ENCODE assay signal across 17 mouse cellular contexts in the genomic region with DNA sequence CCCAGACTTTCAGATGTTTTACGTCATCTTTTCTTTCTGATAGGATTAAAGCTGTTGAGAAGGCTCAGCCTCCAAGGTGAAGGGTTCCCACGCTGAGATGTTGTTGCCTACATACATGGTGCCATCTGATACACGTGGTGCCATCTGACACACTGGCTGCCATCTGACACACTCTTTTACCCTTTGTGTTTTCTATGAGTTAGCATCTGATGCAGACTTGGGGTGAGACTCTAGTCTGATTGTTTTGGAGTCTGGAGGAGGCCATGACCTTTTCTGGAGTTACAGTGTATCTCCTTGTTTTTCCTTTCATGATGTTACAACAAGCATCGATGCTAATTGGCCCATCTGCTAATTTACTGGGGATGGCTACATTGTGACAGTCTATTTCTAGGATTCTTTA. TPM values are rescaled to one million over a fixed set of nuclear protein-coding genes. Genes with fewer than 3 reads are reported as not detected.
DNase-seq lines count a peak whose midpoint lies in the region.
"Had no signal": no experiment of that assay in that cellular context is flagged by ENCODE, and none has a peak within 500 bp of the region (broad histone marks: within the 10 kb centered on the region; RNA-seq: fewer than 3 reads in every experiment).

No protein-coding gene starts in this region.

- DNase-seq in heart, adult 11 months = peak; percentile 51
- no peak for DNase-seq in heart, adult 8-10 months (ENCODE audit: low spot score)
- peak; percentile 21 to 24 for DNase-seq in layer of hippocampus, postnatal 14 days (ENCODE audit: low spot score in 2 of 2)
- DNase-seq in layer of hippocampus, adult 9-11 months = no peak
- DNase-seq in testis, postnatal 10 days (ENCODE audit: low spot score) = peak; percentile 25
- DNase-seq in testis, postnatal 14 days (ENCODE audit: low spot score) = no peak
- peak; percentile 1 for DNase-seq in thymus, postnatal 4 days
- DNase-seq in thymus, postnatal 10 days (ENCODE audit: low spot score in 2 of 2) = no peak
- DNase-seq: adrenal gland, adult 8-10 months; adrenal gland, postnatal 14 days; adrenal gland, postnatal 36 days; cerebellum, adult 11-12 months; cerebellum, adult 2 months; cerebellum, adult 9-10 months; cerebellum, postnatal 10 days; cerebellum, postnatal 25 days had no signal

RNA-seq across cellular contexts. Expression of gene H2-Ob, which starts 6.0 kb away (rescaled TPM):
- 1 to 10 TPM in 1 of 4 experiments, under 1 TPM in 3; 0.41 to 1.5 (median 0.51) TPM for total RNA-seq in heart, adult 8-10 months (2022)
- under 1 TPM in 1 of 2 experiments, not detected in 1; 0.69 TPM for total RNA-seq in layer of hippocampus, postnatal 14 days (2021)

RNA-seq across cellular contexts. Expression of gene H2-Ab1, which starts 12.8 kb away (rescaled TPM):
- 10 to 100 TPM; 13.2 to 19.1 (median 15.6) TPM for total RNA-seq in heart, adult 8-10 months (2022)
- total RNA-seq in layer of hippocampus, postnatal 14 days (2021) = 1 to 10 TPM; 2.3 to 2.7 TPM

RNA-seq across cellular contexts. Expression of gene Tap2, which starts 41.3 kb away (rescaled TPM):
- total RNA-seq in heart, adult 8-10 months (2022) = 10 to 100 TPM; 21.4 to 25.3 (median 24.6) TPM
- 1 to 10 TPM; 5.7 to 5.9 TPM for total RNA-seq in layer of hippocampus, postnatal 14 days (2021)

RNA-seq across cellular contexts. Expression of gene H2-Aa, which starts 43.0 kb away (rescaled TPM):
- 10 to 100 TPM; 15.7 to 28.3 (median 26.7) TPM for total RNA-seq in heart, adult 8-10 months (2022)
- total RNA-seq in layer of hippocampus, postnatal 14 days (2021) = 1 to 10 TPM in 1 of 2 experiments, under 1 TPM in 1; 0.93 to 2.1 TPM
- total RNA-seq: G1E had no signal

RNA-seq across cellular contexts. Expression of gene Psmb8, which starts 47.1 kb away (rescaled TPM):
- 10 to 100 TPM; 10.7 to 15.1 (median 12.8) TPM for total RNA-seq in heart, adult 8-10 months (2022)
- 1 to 10 TPM; 2.5 to 2.6 TPM for total RNA-seq in layer of hippocampus, postnatal 14 days (2021)

Comparison
In these comparisons a context has a peak if more than half of its experiments do, and no peak if none do; other contexts are left out.
1. DNase-seq: peak in heart, adult 11 months (single experiment), layer of hippocampus, postnatal 14 days (2 of 2), testis, postnatal 10 days (single experiment) and thymus, postnatal 4 days (single experiment); none in heart, adult 8-10 months (single experiment), layer of hippocampus, adult 9-11 months (single experiment), testis, postnatal 14 days (single experiment) and thymus, postnatal 10 days (0 of 2).